Mouse (Mus musculus) G1E (cell line): ENCODE measurements around the gene Srpr. TPM values are rescaled to one million over a fixed set of nuclear protein-coding genes. Genes with fewer than 3 reads are reported as not detected.

Experiments
- ATAC-seq: 2 replicates; pipeline ENCODE4 v1.8.0; 2016; ENCODE audit warnings: mild to moderate bottlenecking; ENCODE audit not compliant: insufficient number of reproducible peaks, poor library complexity, low FRiP score, severe bottlenecking; ENCODE audit errors: extremely low read depth
- DNase-seq: peaks from one replicate; pipeline ENCODE4 v3.0.0; 2012; ENCODE audit warnings: low spot score
- H3K27me3 ChIP-seq: 2 replicates; pipeline ENCODE4 v1.6.1; 2012; ENCODE audit warnings: mild to moderate bottlenecking, low read length, inconsistent platforms; ENCODE audit not compliant: insufficient read depth
- H3K36me3 ChIP-seq: replicated peaks from 2 replicates; pipeline ENCODE3; 2012; ENCODE audit warnings: mild to moderate bottlenecking, inconsistent platforms
- H3K4me1 ChIP-seq: 2 replicates; pipeline ENCODE4 v1.6.1; 2012; ENCODE audit warnings: low read depth, low read length, inconsistent platforms, mixed read lengths; ENCODE audit not compliant: insufficient read depth
- H3K4me3 ChIP-seq: 2 replicates; pipeline ENCODE4 v1.5.1; 2012; ENCODE audit warnings: low read depth, mild to moderate bottlenecking, inconsistent platforms, low read length, moderate library complexity, mixed read lengths
- H3K9me3 ChIP-seq: replicated peaks from 2 replicates; pipeline ENCODE4 v1.6.1; 2012; ENCODE audit warnings: inconsistent platforms
- CTCF ChIP-seq: IDR thresholded peaks from 2 replicates; pipeline ENCODE4 v1.5.1; 2012; ENCODE audit warnings: low read depth, low read length, inconsistent platforms, mixed read lengths
- GATA1 ChIP-seq: IDR thresholded peaks from 2 replicates; pipeline ENCODE4 v1.6.1; 2012; ENCODE audit warnings: borderline replicate concordance, low read length, inconsistent platforms, mixed read lengths
- GATA2 ChIP-seq: IDR thresholded peaks from 2 replicates; pipeline ENCODE4 v1.6.1; 2012; ENCODE audit warnings: low read depth, low read length, inconsistent platforms, borderline replicate concordance
- POLR2AphosphoS5 ChIP-seq: IDR thresholded peaks from 2 replicates; pipeline ENCODE4 v1.6.1; 2012; ENCODE audit warnings: low read depth, low read length, inconsistent platforms; ENCODE audit not compliant: insufficient replicate concordance
- TAL1 ChIP-seq: conservative IDR thresholded peaks from 2 replicates; pipeline ENCODE4 v1.6.1; 2012; ENCODE audit warnings: low read depth, low read length, inconsistent platforms, mixed read lengths
- polyA plus RNA-seq: library from polyadenylated mRNA; stranded (reverse); fragments of >175 nt; gene quantifications from 2 replicates; pipeline ENCODE4 v1.2.3, GENCODE M21; 2012
- total RNA-seq, 2 experiments: library from RNA; stranded (forward) in 1 of 2; stranded (reverse) in 1 of 2; fragments of 200-1000 nt in 1 of 2; fragments of >200 nt in 1 of 2; fragmentation: Nextera tagmentation in 1 of 2; gene quantifications; 2 replicates each; pipeline ENCODE4 v1.2.3; 2014 to 2017

Srpr gene
- total and polyA plus RNA-seq, 3 experiments: 7.0 to 62.1 (median 42.1) TPM

DNA sequence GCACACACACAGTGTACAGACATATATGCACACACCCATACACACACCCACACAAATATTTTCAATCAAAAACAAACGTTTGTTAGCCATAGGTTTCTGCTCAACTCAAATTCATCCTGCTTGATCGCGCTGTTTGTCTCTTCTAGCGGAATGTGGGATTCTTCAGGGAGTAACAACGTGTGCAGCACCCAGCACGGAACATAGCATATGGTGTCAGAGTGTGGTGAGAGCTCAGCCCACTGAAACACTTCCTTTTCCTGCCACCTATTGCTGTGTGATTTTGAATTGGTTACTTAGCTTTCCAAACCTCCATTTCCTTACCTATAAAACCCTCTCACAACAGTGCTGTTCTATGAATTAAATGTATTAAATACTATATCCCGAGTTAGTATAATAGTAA lies 29.9 kb upstream of the Srpr start:
- ATAC-seq (no peak), DNase-seq (no peak)
- Histone ChIP-seq H3K27me3 (no peaks in the 10 kb centered on the region), H3K4me3 (no peak overlapping the region), H3K4me1 (peaks cover 13% of the 10 kb centered on the region), H3K36me3 (peaks cover 81% of the 10 kb centered on the region), H3K9me3 (no peaks in the 10 kb centered on the region)
- TF ChIP-seq GATA1: no peak
- no peak for TF ChIP-seq GATA2
- no peak for TF ChIP-seq POLR2AphosphoS5
- no peak for TF ChIP-seq TAL1
- no peak for TF ChIP-seq CTCF

DNA sequence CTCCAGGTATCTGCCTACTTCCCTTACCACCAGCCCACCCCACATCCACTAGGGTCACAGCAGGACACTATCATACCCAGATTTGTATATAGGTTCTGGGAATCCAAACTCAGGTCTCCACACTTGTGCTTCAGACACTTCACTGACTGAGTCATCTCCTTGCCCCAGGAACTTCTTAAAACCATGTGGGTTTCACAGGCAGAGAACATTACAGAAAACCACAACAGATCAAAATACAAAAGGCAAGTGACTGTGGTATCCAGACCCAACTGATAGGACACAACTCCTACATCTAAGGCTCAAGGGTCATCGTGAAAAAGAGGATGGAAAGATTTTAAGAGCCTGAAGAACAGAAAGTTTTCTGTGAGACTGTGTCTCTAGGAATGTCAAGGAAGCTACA lies 26.6 kb upstream of the Srpr start:
- H3K36me3 ChIP-seq: peaks cover 52% of the 10 kb centered on the region

DNA sequence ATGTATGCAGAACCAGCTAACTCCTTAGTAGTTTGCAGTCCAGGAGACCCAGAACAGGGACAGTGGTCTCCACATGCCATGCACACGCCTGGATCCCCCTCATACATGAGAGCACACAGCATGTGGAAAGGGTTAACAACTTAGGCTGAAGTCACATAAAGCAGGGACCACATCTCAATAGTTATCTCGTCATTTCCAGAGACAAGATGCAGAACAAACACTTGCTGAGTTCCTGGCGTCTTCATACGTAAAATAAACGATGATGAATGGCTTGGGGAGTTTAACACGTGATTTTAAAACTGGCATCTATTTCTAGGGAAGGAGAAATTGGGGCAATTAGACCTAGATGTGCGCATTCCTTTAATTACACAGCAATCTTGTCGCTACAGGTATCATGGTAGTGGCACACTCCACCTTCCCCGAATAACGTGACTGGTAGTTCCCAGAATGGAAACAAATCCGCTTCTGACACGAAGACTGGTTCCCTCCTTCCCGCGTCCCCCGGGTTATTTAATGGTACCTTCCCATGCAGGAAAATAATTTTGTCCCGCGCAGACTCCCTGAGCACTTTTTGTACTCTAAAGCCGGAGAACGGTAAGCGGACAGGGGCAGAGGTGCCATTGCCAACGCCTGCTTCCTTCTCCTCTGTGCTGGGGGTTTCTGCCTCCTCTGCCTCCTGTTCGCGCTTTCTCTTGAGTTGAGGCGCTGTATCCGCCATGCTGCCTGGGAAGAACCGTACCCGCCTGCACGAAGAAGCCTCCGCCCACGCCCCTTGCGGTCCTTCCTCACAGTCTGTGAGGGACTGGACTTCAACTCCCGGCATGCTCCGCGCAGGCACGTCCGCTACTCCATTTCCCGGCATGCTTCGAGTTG lies 24.5 kb upstream of the Srpr start, which contains the start of gene Dcps:
Gene Dcps (minus strand): TSS at position 811 of the 873 bp plus-strand sequence.
- peak within 1 kb of the TSS; percentile 73 for H3K4me3 ChIP-seq
- ATAC-seq (peak; percentile 86), DNase-seq (peak; percentile 66)
- peaks cover 32% of the 10 kb centered on the region for H3K36me3 ChIP-seq
- peaks cover 16% of the 10 kb centered on the region for H3K4me1 ChIP-seq
- H3K9me3 ChIP-seq: no peaks in the 10 kb centered on the region
- no peak for TF ChIP-seq TAL1
- no peak; the same call in 1 of the 2 replicates for TF ChIP-seq POLR2AphosphoS5
- TF ChIP-seq GATA2: no peak
- no peak for TF ChIP-seq GATA1
- no peak for TF ChIP-seq CTCF
- H3K27me3 ChIP-seq: no peaks in the 10 kb centered on the region

More for the DNA sequence above, 26.6 kb upstream of the Srpr start:
- DNase-seq (no peak), ATAC-seq (no peak)
- no peak for TF ChIP-seq GATA1
- TF ChIP-seq POLR2AphosphoS5: no peak
- no peak for TF ChIP-seq TAL1
- TF ChIP-seq CTCF: no peak
- TF ChIP-seq GATA2: no peak
- peaks cover 16% of the 10 kb centered on the region for H3K4me1 ChIP-seq
- H3K27me3 ChIP-seq: no peaks in the 10 kb centered on the region
- no peak overlapping the region for H3K4me3 ChIP-seq
- H3K9me3 ChIP-seq: no peaks in the 10 kb centered on the region

DNA sequence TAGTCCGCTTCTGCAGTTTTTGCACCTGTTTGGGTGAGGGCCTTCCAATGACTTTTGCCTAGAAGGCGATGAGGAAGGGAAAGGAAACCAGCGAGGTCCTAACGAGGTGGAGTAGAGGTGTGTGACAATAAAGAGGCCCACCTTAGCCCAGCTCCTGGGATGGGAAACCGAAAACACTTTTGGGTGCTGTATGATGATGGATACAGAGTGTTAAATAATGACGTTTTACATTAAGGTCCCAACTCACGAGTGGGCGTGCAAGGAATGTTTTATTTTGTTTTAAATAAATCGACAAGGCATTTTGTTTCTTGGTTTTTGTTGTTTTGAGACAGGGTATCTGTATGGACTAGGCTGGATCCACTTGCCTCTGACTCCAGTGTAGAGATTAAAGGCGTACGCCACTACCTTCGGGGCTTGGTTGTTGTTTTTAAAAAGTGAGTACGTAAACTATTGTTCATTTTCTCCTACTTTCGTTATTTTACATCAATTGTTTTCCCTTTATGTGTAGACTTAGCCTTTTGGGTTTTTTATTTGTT lies 23.8 kb upstream of the Srpr start:
- Histone ChIP-seq H3K36me3 (peaks cover 25% of the 10 kb centered on the region), H3K27me3 (no peaks in the 10 kb centered on the region), H3K9me3 (no peaks in the 10 kb centered on the region), H3K4me1 (peaks cover 16% of the 10 kb centered on the region), H3K4me3 (peak overlapping the region; percentile 73)
- DNase-seq (no peak), ATAC-seq (no peak)
- TF ChIP-seq CTCF: no peak
- TF ChIP-seq TAL1: no peak
- TF ChIP-seq GATA2: no peak
- no peak for TF ChIP-seq POLR2AphosphoS5
- no peak for TF ChIP-seq GATA1

DNA sequence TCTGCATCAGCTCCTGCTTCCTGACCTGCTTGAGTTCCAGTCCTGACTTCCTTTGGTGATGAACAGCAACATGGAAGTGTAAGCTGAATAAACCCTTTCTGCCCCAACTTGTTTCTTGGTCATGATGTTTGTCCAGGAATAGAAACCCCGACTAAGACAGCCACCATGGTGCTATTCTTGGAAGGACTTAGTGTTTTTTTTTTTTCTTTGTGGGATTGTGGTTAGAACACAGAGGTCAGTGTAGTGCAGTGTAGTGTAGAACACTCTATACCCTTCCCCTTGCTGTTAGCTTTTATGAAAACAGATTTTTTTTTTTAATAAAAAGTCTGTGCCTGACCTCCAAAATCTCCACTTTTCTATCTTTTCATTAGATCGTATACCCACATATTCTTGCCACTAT lies 17.1 kb upstream of the Srpr start:
- TF ChIP-seq CTCF (no peak), POLR2AphosphoS5 (no peak), GATA2 (no peak), GATA1 (no peak), TAL1 (no peak)
- Histone ChIP-seq H3K36me3 (peaks cover 21% of the 10 kb centered on the region), H3K9me3 (no peaks in the 10 kb centered on the region), H3K4me1 (peaks cover 9% of the 10 kb centered on the region), H3K27me3 (no peaks in the 10 kb centered on the region), H3K4me3 (no peak overlapping the region)
- ATAC-seq (no peak), DNase-seq (no peak)

DNA sequence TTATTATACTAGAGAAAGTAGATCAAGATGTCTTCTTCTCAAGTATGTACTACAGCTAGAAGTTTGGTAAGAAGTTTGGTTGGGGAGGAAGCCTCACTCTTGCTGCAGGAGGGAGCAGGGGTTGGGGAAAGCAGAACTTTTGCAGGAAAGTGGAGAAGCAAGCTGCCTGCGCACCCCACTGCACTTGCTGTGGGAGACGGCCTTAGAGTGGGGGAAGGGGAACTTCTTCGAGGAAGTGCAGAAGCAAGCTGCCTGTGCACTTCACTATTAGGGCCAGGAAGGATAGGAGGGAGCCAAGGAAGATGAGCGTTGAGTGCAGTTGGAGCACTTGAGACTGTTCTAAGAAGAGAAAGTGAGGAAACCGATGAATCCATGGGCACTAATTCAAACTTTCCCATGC lies 16.6 kb upstream of the Srpr start:
- peaks cover 9% of the 10 kb centered on the region for H3K4me1 ChIP-seq
- no peaks in the 10 kb centered on the region for H3K27me3 ChIP-seq
- no peak for TF ChIP-seq CTCF
- DNase-seq (no peak), ATAC-seq (no peak)
- H3K9me3 ChIP-seq: no peaks in the 10 kb centered on the region
- H3K36me3 ChIP-seq: peaks cover 25% of the 10 kb centered on the region
- no peak overlapping the region for H3K4me3 ChIP-seq
